Mouse (Mus musculus) left cerebral cortex, postnatal 25 days (tissue): ENCODE measurements around the gene Cd247. TPM values are rescaled to one million over a fixed set of nuclear protein-coding genes. Genes with fewer than 3 reads are reported as not detected.

Experiments used
- DNase-seq, 2 experiments: peaks; one replicate each; pipeline ENCODE4 v3.0.0; 2022; ENCODE audit warnings: low spot score in 2 of 2, mixed read lengths in 1 of 2
- intact Hi-C: fragments of 180-260 bp; cut with DNase I; formaldehyde crosslinking; loops from one replicate; pipeline ENCODE4 v1.15.1; 2025
- total RNA-seq, 2 experiments: library from RNA; stranded (reverse); gene quantifications; 2 replicates each; pipeline ENCODE4 v1.2.3; 2021

Gene Cd247
- total RNA-seq, 2 experiments from 2014 or later, result not detected

DNA sequence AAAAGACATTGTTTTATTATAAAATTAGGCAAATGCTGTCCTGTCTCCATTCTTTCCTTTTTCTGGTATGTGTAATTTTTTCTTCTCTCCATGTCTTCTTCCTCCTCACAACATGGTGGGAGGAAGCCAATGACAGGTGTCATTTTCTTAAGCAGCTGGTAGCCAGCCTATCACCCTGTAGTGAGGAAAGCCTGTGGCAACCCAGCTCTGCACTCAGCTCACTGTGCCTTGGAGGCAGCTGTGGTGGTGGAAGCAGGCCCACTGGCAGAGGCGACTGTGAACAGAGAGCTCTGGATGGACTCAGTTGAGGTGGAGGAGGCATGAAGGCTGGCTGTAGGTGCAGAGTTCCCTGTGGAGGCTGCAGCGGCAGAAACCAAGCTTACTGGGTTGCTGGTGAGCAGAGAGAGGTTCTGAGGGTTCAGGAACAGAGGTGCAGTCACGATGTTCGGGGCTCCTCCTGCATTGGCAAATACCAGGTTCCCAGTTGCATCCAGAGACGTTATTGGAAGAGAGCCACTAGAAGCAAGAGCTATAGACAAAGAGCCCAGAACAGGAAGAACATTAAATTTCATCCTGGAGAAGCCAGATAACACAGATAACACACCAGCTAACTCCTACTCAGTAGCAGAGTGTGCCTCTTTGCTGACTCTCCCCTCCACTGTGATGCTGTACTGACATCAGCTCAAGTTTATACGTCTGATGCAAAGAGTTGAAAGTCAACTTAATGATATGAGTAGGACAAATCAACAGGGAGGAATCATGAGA lies 87.2 kb downstream of the Cd247 start:
- intact Hi-C loops, result no loop called here
- peak in 1 of 2 experiments; percentile 20 for DNase-seq

DNA sequence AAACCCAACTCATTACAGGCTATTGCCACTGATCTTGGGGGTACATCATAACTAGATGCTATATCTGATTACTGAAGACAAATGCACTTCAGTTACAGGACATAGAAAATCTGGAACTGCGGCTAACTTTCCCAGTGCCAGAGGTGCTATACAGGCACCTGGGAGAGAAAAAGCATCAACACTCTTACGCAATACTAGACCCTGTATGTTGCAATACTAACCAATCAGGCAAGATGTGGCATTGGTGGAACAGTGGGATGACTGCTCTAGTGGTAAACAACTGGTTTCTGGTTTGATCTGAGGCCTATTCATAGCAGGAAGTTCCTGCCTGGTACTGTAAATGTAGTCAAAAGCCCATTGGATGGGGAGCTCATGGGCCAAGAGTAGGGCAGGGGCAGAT lies 90.3 kb downstream of the Cd247 start:
- no peak for DNase-seq
- intact Hi-C loops, result loop anchor here (2.0 kb wide), 1 partner anchor 24 kb away; no protein-coding TSS in a partner anchor

DNA sequence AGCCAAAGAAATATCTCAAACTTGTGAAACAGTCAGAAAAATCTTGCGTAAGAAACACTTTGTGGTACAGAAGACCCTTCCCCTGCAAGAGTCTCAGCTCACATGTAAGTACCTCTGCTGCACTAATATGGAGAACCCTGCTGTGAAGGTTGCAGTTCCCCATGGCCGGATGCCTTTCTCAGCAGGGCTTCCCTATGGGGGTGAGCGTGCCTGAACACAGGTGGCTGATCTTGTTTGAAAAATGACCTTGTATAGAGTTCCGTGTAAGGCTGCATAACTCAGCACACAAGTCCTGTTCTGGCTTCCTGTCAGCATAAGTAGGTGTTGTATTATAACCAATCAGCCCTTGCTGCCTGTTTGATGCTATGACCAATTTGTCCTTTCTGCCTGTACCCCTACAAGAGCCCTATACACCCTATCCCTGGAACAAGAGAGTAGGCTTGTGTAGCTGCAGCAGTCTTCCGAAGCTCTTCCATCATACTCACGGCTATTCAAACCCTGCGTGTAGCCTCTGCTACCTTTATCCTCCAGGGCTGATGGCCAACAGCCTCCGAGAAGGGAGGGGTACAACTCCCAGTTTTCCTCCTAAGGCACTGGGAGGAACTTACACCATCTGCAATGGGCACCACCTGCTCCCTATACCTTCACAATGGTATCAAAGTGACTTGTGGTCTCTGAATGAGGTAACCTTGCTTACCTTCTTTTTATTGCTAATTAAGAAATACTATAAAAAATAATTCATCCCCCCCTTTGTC lies 93.8 kb downstream of the Cd247 start:
- intact Hi-C loops, result no loop called here

DNA sequence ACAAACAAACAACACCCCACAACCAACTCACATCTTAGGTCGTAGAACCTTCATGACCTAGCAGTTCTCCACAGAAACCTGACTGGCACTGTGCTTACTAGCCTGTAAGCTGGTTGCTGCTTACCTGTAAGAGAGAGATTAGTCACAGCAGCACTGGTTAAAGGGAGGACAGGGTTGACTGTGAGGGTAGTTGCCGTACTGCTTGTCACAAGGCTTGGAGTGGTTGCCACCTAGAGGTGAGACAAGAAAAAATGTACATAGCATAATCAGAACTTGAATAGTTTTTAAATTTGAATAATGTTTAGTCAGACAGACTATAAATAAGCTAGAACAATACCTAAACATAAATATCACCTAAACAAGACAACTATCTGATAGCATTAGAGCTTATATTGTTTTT lies 103.2 kb downstream of the Cd247 start:
- intact Hi-C loops, result no loop called here
- no peak for DNase-seq

More for the DNA sequence above, 93.8 kb downstream of the Cd247 start:
- DNase-seq, result no peak

DNA sequence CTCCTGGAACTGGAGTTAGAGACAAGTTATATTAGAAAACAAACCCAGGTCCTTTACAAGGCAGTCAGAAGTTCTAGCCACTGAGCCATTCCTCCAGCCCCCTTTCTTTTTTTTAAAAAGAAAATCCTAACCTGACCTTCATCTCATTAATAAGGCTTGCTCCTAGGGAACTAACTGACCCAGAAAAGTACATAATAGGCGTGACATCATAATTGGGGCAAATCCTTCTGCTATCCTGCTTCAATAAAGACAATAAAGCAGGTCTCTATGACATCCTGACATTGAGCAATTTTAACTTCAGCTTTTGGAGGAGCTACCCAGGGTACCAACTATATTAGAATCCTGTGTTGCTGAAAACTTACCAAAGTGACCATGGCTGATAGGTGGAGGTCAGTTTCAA lies 115.1 kb downstream of the Cd247 start:
- DNase-seq, result no peak
- intact Hi-C loops, result no loop called here

DNA sequence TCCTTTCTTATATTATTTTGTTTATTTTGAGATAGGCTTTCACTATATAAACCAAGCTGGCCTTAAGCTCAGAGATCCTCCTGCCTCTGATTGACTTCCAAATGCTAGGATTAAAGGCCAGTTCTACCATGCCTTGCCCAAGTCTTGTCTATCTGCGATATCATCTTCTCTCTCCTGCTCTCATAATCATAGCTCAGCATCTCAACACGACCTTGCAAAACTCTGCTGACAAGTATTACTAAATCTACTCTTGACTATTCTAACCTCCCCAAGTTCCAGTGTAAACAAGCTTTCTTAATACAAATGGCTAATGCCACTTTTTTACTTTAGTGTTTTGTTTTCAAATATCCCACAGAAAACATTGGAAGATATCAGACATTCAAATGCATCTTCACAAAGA lies 119.7 kb downstream of the Cd247 start:
- intact Hi-C loops, result no loop called here

DNA sequence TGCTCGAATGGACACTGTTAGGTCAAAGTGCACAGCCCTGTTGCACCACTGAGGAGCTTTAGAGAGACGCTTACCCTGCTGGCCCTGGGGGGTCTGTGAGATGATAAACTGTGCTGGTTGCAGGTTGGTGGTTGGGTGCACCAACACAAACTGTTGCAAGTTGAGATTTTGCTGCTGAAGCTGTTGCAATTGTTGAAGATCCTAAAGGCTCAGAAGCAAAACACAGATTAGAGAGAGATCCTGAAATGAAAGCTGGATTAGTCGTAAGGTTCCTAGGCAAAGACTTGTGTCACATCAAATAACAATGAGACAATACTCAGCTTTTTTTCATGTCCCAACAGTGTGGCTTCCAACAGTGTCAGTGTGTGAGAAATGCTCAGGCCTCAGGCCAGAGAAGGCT lies 120.3 kb downstream of the Cd247 start:
- no peak for DNase-seq
- intact Hi-C loops, result no loop called here

More for the DNA sequence above, 119.7 kb downstream of the Cd247 start:
- DNase-seq, result no peak

DNA sequence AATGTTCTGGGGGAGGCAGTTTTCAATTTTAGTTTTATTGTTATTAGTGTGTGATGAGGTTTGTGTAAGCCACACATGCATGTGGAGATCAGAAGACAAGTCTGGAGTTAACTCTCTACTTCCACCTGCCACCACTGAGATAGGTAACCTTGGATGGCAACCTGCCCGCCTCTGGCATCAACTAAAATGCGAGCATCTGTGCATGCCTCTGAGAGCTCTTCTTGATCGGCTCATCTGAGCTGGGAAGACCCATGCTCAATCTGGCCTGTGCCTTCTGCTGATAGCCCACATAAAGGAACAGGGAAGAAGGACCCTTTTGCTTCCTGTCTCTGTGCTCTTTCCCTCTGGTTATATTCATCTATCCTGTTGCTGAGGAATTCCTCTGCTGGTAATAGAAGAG lies 121.0 kb downstream of the Cd247 start:
- intact Hi-C loops, result no loop called here
- no peak for DNase-seq

DNA sequence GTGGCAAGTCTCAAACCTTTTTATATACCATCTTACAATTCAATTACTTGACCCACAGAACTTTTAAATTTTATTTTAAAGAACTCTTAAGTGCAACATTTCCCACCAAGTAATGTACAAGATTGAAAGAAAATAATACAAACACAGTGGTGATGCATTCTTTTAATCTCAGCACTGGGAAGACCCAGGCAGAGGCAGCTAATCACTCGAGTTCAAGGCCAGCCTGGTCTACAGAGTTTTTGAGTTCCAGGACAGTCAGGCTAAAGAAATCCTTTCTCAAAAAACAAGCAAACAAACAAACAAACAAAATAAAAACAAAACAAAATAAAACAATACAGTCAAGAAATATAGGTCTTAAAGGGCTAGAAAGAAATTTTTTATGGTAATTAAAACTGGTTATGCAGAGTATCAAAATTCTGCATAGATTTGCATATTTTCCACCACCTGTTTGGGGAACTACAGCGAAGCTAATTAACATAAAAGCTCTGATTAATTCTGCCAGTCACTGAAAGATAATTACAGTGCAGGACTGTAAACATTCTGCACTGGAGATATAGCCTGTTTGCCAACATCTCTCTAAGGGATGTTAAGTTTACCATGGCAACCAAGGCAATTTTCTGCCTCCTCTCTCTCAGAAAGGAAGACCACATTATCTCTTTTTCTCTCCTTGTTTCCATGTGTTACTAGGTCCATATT lies 125.4 kb downstream of the Cd247 start:
- DNase-seq, result peak in 1 of 2 experiments; percentile 8
- intact Hi-C loops, result no loop called here

DNA sequence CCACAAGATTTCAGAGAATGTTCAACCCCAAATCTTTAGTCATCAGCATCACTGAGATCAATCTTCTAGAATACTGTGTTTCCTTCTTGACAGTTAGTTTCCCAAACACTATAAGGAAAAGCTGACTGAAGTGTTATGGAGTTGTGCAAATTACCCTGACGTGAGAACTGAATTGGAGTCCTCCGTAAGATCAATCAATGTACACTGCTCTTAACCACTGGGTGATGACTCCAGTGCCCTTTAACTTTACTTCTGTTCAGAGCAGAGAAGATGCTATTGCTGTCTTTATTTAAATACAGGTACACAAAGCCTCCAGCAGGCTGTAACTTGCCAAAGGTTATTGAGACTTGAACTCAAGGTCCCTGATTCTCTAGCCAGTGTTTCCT lies 125.9 kb downstream of the Cd247 start:
- no peak for DNase-seq
- intact Hi-C loops, result no loop called here

DNA sequence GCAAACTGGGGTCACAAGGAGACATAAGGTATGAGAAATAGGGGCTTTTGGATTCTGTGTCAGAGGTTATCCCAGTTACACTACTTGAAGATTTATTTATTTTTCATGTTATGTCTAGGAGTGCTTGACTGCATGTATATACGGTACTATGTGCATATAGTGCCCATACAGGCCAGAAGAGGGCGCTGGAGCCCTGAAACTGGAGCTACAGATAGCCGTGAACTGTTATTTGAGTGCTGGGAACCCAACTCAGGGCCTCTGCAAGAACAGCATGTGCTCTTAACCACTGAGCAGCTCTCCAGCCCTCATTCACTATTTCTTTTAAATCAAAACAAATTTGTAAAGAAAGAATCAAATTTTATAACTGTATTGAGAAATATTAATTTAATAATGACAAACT lies 132.5 kb downstream of the Cd247 start:
- no peak for DNase-seq
- intact Hi-C loops, result no loop called here

DNA sequence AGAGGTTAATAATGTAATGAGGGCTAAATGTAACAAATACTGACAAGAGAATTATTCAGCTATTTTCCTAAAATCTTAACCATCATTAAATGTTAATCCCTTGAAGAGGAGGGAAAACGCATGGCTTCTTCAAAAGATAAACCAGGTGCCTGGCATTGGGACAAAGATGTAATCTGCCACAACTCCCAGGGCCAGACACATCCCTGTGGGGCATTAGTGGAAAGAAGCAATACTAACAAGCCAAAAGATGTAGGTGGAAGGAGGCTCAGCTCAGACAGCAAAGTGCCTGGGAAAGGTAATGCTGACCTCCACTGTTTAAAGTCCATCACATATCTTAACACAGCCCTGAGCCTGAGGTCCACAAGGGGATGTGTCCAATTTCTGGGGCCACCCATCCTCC lies 134.0 kb downstream of the Cd247 start:
- DNase-seq, result no peak
- intact Hi-C loops, result no loop called here

DNA sequence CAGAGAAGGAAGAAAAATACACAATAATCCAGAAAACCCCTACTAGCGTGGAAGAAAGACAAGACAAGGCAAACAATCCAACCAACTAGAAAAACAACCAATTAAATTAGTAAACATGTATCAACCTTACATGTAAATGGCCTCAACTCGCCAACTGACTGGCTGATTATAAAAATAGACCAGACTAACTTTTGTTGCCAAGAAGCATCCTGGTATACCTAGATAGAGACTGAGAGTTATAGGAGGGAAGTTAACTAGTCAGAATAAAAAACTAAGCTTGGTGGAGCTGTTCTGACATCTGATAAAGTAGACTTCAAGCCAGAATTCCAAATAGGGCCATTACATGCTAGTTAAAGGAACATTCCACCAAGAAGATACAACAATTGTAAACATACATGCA lies 136.7 kb downstream of the Cd247 start:
- DNase-seq, result no peak
- intact Hi-C loops, result no loop called here

Other genes with a start within 250 kb of the Cd247 start
- gene Mpzl1, start 154.1 kb upstream of the Cd247 start, total RNA-seq, result 10 to 100 TPM; 34.2 to 36.6 TPM
- gene Rcsd1, start 78.9 kb upstream of the Cd247 start, total RNA-seq, result 1 to 10 TPM; 4.9 to 6.0 TPM
- 10 to 100 TPM; 27.1 to 28.5 TPM for gene Creg1, start 24.9 kb upstream of the Cd247 start, total RNA-seq
- 10 to 100 TPM; 14.3 to 21.5 TPM for gene Pou2f1, start 214.0 kb downstream of the Cd247 start, total RNA-seq